Mouse (Mus musculus): ENCODE measurements at regions not wholly inside any gene's neighbourhood (a gene's known extent, or its start where the extent isn't known, plus 50 kb on each side); places are given as distances from the start of the nearest gene placed in this dataset.

- Histone ChIP-seq H3K27ac (ENCODE audit: insufficient read depth, low read length) (no peak overlapping the region), H3K4me1 (ENCODE audit: control insufficient read depth, insufficient read depth, low read length) (no peaks in the 10 kb centered on the region), H3K27me3 (ENCODE audit: control insufficient read depth, insufficient read depth, low read length) (no peaks in the 10 kb centered on the region), H3K4me3 (replicated peaks; ENCODE audit: insufficient read depth, low read depth, low read length) (no peak overlapping the region)
- TF ChIP-seq CTCF (IDR thresholded peaks at IDR 0.05; ENCODE audit: borderline replicate concordance, insufficient read depth, low read depth, low read length), result no peak
- DNase-seq, result no peak
- 91% methylated on average over 4 of the region's 4 CpGs for WGBS
Measured at GRCm38 (mm10) chr10:56453578-56454069, 76.5 kb downstream of the Gja1 start.

GRCm38 (mm10) chr10:56455867-56456468 is 78.8 kb downstream of the Gja1 start:
- DNase-seq, result no peak
- Histone ChIP-seq H3K4me3 (replicated peaks; ENCODE audit: insufficient read depth, low read depth, low read length) (no peak overlapping the region), H3K4me1 (ENCODE audit: control insufficient read depth, insufficient read depth, low read length) (no peaks in the 10 kb centered on the region), H3K27me3 (ENCODE audit: control insufficient read depth, insufficient read depth, low read length) (no peaks in the 10 kb centered on the region), H3K27ac (ENCODE audit: insufficient read depth, low read length) (no peak overlapping the region)
- TF ChIP-seq CTCF (IDR thresholded peaks at IDR 0.05; ENCODE audit: borderline replicate concordance, insufficient read depth, low read depth, low read length), result no peak
- TF ChIP-seq POLR2A (IDR thresholded peaks at IDR 0.05; ENCODE audit: borderline replicate concordance, insufficient read depth, low read length), result no peak
- WGBS, result 94% methylated on average over 2 of the region's 2 CpGs

GRCm38 (mm10) chr10:56468537-56468936 is 91.4 kb downstream of the Gja1 start:
- H3K27me3 ChIP-seq (ENCODE audit: control insufficient read depth, insufficient read depth, low read length), result no peaks in the 10 kb centered on the region
- H3K27ac ChIP-seq (ENCODE audit: insufficient read depth, low read length), result no peak overlapping the region
- no peak overlapping the region for H3K4me3 ChIP-seq (replicated peaks; ENCODE audit: insufficient read depth, low read depth, low read length)
- no peak for TF ChIP-seq CTCF (IDR thresholded peaks at IDR 0.05; ENCODE audit: borderline replicate concordance, insufficient read depth, low read depth, low read length)
- no peak for TF ChIP-seq POLR2A (IDR thresholded peaks at IDR 0.05; ENCODE audit: borderline replicate concordance, insufficient read depth, low read length)
- 58% methylated on average over 6 of the region's 6 CpGs for WGBS
- H3K4me1 ChIP-seq (ENCODE audit: control insufficient read depth, insufficient read depth, low read length), result no peaks in the 10 kb centered on the region
- no peak for DNase-seq

- Histone ChIP-seq H3K27me3 (ENCODE audit: control insufficient read depth, insufficient read depth, low read length) (no peaks in the 10 kb centered on the region), H3K27ac (ENCODE audit: insufficient read depth, low read length) (no peak overlapping the region), H3K4me1 (ENCODE audit: control insufficient read depth, insufficient read depth, low read length) (no peaks in the 10 kb centered on the region), H3K4me3 (replicated peaks; ENCODE audit: insufficient read depth, low read depth, low read length) (no peak overlapping the region)
- no peak for TF ChIP-seq CTCF (IDR thresholded peaks at IDR 0.05; ENCODE audit: borderline replicate concordance, insufficient read depth, low read depth, low read length)
- no peak for TF ChIP-seq POLR2A (IDR thresholded peaks at IDR 0.05; ENCODE audit: borderline replicate concordance, insufficient read depth, low read length)
- no peak for DNase-seq
- 58% methylated on average over 15 of the region's 15 CpGs for WGBS
Measured at GRCm38 (mm10) chr10:56468993-56469712, 92.0 kb downstream of the Gja1 start.

- no peaks in the 10 kb centered on the region for H3K27me3 ChIP-seq (ENCODE audit: control insufficient read depth, insufficient read depth, low read length)
- no peak overlapping the region for H3K4me3 ChIP-seq (replicated peaks; ENCODE audit: insufficient read depth, low read depth, low read length)
- no peak overlapping the region for H3K27ac ChIP-seq (ENCODE audit: insufficient read depth, low read length)
- no peak for DNase-seq
- no peaks in the 10 kb centered on the region for H3K4me1 ChIP-seq (ENCODE audit: control insufficient read depth, insufficient read depth, low read length)
- TF ChIP-seq POLR2A (IDR thresholded peaks at IDR 0.05; ENCODE audit: borderline replicate concordance, insufficient read depth, low read length) (no peak), CTCF (IDR thresholded peaks at IDR 0.05; ENCODE audit: borderline replicate concordance, insufficient read depth, low read depth, low read length) (no peak)
- WGBS, result 76% methylated on average over 3 of the region's 3 CpGs
Measured at GRCm38 (mm10) chr10:56469895-56470294, 92.8 kb downstream of the Gja1 start.

- H3K4me1 ChIP-seq (ENCODE audit: control insufficient read depth, insufficient read depth, low read length), result no peaks in the 10 kb centered on the region
- TF ChIP-seq POLR2A (IDR thresholded peaks at IDR 0.05; ENCODE audit: borderline replicate concordance, insufficient read depth, low read length) (no peak), CTCF (IDR thresholded peaks at IDR 0.05; ENCODE audit: borderline replicate concordance, insufficient read depth, low read depth, low read length) (no peak)
- no peaks in the 10 kb centered on the region for H3K27me3 ChIP-seq (ENCODE audit: control insufficient read depth, insufficient read depth, low read length)
- WGBS, result 47% methylated on average over 6 of the region's 6 CpGs
- no peak overlapping the region for H3K4me3 ChIP-seq (replicated peaks; ENCODE audit: insufficient read depth, low read depth, low read length)
- no peak overlapping the region for H3K27ac ChIP-seq (ENCODE audit: insufficient read depth, low read length)
- DNase-seq, result no peak
Measured at GRCm38 (mm10) chr10:56474951-56475350, 97.8 kb downstream of the Gja1 start.

GRCm38 (mm10) chr10:56482156-56482716 is 105.1 kb downstream of the Gja1 start:
- Histone ChIP-seq H3K4me1 (ENCODE audit: control insufficient read depth, insufficient read depth, low read length) (no peaks in the 10 kb centered on the region), H3K27ac (ENCODE audit: insufficient read depth, low read length) (no peak overlapping the region), H3K4me3 (replicated peaks; ENCODE audit: insufficient read depth, low read depth, low read length) (no peak overlapping the region), H3K27me3 (ENCODE audit: control insufficient read depth, insufficient read depth, low read length) (no peaks in the 10 kb centered on the region)
- 61% methylated on average over 9 of the region's 9 CpGs for WGBS
- TF ChIP-seq POLR2A (IDR thresholded peaks at IDR 0.05; ENCODE audit: borderline replicate concordance, insufficient read depth, low read length) (no peak), CTCF (IDR thresholded peaks at IDR 0.05; ENCODE audit: borderline replicate concordance, insufficient read depth, low read depth, low read length) (no peak)
- no peak for DNase-seq

- H3K27me3 ChIP-seq (ENCODE audit: control insufficient read depth, insufficient read depth, low read length), result no peaks in the 10 kb centered on the region
- WGBS, result 72% methylated on average over 8 of the region's 8 CpGs
- no peak for TF ChIP-seq POLR2A (IDR thresholded peaks at IDR 0.05; ENCODE audit: borderline replicate concordance, insufficient read depth, low read length)
- no peak for TF ChIP-seq CTCF (IDR thresholded peaks at IDR 0.05; ENCODE audit: borderline replicate concordance, insufficient read depth, low read depth, low read length)
- H3K27ac ChIP-seq (ENCODE audit: insufficient read depth, low read length), result no peak overlapping the region
- no peak for DNase-seq
- no peaks in the 10 kb centered on the region for H3K4me1 ChIP-seq (ENCODE audit: control insufficient read depth, insufficient read depth, low read length)
- no peak overlapping the region for H3K4me3 ChIP-seq (replicated peaks; ENCODE audit: insufficient read depth, low read depth, low read length)
Measured at GRCm38 (mm10) chr10:56484931-56485330, 107.8 kb downstream of the Gja1 start.

Measured in cerebellum, adult 2 months (tissue).